Mouse (Mus musculus) right cerebral cortex, postnatal 14 days (tissue): ENCODE data around the gene Tbxa2r.

Source experiments
- DNase-seq: peaks from one replicate; pipeline ENCODE4 v3.0.0; 2022

Gene Tbxa2r

DNA sequence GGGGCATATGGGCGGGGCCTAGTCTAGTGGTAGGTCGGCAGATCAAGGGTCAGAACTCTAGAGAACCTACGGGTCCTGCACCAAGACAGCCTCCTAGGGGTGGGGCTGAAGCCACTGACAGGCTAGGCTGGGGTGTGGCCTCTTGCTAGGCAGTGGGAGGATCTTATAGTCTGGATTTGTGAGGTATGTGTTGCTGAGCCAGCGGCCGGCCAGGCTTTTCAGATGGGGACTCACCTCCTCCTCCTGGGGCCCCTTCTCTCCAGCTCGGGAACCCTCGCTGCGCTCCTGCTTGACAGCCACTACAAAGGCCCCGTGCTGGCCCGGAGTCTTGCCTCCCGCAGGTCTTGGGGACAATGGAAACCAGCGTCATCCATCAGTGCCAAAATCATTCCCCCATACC is 20.6 kb downstream of the Tbxa2r start:
- no peak for DNase-seq

DNA sequence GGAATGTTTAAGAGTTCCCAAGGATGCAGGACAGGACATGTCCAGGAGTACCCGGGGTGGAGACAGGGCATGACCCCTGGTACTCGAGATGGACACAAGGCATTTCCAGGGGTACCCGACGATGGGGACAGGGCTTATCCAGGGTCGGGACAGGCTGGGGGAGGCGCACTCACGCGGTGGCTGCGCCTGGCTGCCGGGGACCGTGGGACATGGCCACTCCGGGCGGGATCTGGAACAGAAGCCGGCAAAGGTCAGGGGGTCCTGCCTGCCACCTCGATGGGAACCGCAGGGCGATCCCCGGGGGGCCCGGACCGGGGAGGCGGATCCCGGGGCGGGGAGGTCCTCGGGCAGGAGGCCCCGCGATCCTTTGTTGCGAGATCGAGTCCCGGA is 21.4 kb downstream of the Tbxa2r start:
- no peak for DNase-seq

DNA sequence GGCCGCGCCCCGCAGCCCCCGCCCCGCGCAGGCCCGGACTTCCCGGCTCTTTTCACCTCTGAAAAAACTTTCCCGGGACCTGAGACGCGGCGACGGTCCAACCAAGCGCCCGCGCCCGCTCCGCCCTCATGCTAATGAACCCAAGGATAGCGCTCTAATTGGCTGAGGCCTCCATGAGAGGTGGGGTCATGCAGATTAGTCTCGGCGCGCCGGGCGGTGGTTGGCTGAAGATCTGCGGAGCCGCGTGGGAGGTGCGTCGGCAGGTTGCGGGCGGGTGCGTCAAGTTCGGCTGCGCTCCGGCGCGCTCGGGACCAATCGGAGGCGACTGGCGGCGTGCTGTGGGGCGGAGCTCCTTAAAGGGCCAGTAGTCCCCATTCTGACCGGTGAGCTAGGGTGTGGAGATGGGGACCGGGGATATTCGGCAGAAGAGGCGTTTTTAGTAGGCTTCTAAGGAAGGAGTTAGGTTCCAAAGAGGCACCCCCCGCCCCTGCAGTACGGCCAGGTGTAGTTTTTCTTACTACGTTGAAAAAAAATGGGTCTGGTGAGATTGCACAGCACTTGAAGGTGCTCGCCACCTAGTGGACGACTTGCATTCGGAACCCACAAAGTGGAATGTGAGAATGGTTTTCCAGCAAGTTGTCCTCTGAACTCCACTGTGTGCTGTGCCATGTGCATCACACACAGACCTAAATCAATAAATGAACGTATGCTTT is 22.0 kb downstream of the Tbxa2r start, which contains the start of gene Hmg20b:
Hmg20b (minus strand) TSS at position 130 of the 713 bp plus-strand sequence.
- peak; percentile 100 for DNase-seq

DNA sequence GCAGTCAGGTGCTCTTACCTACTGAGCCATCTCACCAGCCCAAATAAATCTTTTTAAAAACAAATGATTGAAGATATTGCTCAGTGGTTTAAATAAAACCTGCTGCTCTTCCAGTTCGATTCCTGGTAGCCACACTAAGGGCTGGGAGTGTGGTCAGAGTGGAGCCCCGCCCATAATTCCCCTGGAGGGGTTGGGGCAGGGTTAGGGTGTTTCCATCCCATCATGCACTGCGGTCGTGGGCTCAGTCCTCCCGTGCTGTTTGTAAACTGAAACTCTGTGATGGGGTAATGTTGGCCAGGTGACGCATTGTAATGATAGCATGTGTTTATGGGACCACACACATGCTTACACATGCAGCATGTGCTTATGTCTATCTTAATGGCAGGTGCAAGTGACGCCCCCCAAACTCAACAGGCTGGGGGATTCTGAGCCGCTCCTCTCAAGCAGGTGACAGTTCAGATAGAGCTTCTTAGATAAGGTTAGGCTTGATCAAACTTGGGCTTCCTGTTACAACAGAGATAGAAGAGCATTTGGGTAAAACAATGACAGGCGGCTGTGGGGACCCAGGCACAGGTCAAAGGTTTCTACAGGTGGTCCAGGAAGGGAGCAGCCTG is 23.3 kb downstream of the Tbxa2r start:
- DNase-seq, result no peak

DNA sequence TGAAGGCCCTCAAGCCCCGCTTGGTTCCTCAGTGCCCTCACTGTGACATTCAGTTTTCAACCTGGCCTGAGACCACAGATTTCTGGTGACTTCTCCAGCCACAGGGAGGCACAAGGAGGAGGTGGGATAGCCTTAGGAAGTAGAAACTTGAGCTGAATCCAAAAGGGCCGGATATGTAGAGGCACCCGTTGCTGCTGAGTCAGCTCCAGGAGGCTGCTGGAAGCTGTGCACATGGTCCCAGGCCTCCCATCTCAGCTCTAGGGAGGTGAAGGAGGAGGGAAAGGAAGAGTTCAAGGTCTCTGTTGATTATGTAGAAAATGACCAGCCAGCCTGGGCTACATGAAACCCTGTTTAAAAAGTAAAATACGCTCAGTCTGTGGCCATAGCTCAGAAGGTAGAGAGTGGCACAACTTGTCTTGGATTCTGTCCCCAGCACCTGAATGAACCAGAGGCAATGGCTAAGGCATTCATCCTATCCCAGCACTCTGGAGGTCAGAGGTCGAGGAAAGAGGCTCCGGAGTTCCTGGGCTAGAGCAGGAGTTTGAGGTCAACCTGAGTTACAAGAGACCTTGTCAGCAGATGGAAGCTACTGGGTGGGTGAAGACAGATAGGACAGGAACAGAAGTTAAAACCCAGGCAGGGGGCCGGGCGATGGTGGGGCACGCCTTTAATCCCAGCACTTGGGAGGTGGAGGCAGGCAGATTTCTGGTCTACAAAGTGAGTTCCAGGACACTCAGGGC is 26.4 kb downstream of the Tbxa2r start:
- DNase-seq, result no peak

DNA sequence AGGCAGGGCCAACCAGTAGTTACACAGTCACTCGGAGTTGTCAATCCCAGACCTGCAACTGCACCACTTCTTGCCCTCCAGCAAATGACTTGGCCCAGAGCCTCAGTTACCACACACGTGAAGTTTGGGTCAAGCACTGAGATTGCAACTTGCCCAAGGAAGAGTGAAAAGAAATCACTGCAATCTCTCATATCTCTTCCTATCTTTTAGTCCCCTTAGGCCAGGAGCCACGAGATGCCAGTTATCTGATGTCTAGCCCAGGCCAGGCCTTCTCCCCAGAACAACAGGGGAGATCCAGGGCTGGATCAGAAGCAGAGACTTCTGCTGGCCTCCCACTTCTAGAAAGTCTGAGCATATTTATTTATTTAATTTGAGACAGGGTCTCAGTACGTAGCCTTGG is 27.0 kb downstream of the Tbxa2r start:
- no peak for DNase-seq

DNA sequence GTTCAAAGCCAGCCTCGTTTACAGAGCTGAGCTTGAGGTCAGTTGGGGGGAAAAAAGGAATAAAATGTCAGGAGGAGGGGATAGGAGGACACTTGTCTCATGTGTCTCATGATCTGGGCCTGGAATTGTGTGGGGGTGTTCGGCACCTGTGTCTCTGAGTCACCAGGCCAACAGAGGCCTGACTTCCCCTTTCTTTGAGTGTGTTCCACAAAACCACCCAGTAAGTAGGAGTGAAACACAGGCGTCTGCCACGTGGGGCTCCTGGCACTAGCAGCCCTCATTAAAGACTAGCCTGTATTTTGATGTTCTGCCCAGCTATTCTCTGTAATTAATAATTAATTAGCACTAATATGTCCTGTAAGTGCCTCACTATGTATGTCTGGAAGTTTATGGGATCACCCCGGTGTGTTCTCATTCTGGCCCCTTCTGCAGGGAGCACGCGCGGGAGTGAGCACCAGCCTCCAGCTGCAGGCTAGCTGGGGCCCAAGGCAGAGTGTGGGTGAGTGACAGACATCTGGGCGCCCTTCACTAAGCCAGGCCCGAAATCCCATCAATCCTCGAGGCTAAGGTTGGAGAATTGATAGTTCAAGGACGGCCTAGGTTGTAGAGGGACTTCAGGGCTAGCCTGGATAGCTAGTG is 27.9 kb downstream of the Tbxa2r start:
- no peak for DNase-seq

DNA sequence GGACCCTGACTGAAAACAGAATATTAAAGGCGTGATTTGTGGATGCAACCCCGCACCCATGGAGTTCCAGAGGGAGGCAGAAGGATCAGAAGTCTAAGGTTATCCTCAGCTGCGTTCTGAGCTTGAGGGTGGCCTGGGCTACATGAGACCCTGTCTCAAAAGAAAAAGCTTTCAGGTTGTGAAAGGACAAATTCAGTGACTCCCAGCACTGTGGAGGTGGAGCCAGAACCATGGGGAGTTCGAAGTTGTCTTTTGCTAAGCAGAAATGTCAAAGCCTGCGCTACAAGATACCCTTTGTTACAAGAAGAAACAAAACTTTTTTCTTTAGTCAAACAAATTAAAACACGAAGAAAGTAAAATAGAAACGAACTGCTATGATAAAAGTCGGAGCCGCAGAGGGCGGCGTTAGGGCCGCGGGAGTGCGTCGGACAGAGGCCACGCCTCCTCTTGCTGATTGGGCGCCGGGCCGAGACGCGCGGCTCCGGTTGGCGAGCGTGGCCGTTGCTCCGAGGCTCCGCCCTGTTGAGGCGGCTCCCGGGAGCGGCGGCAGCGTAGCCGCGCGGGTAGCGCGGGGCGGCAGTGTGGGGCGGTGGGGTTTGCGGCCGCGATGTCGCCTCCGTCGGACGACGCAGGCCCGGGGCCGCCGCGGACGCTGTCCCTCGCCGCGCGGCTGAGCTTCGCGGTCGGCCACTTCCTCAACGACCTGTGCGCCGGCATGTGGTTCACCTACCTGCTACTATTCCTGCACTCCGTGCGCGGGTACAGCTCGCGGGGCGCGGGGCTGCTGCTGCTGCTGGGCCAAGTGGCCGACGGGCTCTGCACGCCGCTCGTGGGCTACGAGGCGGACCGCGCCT is 28.7 kb downstream of the Tbxa2r start, which contains the start of gene Mfsd12:
Mfsd12 (plus strand) TSS at position 501 of the 854 bp plus-strand sequence.
- DNase-seq, result peak; percentile 95

DNA sequence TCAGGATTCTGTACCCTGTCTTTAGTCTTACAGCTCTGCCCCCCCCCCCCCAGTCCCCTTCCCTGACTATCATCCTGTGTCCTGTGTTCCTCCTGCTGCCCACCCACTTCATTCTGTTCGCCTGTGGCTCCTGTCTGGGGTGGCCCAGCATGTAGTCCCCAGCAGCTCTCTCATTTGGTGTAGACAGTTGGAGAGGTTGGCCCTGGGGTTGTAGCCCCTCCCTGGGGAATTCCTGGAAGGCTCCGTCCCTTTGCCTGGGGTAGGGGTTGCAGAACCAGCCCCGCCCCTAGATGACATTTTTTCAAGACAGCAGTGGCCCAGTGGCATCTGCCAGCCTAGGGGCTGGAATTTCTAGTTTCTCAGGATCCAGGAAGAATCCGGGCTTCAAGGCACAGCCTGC is 29.7 kb downstream of the Tbxa2r start:
- no peak for DNase-seq

DNA sequence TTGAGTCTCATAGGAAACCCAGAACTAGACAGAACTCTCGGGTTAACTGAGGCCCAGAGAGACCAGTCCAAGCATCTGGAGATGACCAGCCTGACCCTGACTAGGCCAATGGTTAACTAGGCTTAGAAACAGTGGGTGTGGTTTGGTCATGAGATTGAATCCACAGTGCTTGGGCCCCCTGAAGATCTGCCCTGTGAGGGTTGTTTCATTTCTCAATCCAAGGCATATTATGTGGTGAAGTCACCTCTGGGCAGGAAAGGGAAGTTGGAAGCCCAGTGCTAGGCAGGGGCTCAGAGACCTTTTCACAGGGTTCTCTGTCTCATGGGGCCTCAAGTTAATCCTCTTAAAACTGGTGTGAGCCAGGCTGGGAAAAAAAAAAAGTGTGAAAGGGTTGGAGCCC is 30.3 kb downstream of the Tbxa2r start:
- no peak for DNase-seq

DNA sequence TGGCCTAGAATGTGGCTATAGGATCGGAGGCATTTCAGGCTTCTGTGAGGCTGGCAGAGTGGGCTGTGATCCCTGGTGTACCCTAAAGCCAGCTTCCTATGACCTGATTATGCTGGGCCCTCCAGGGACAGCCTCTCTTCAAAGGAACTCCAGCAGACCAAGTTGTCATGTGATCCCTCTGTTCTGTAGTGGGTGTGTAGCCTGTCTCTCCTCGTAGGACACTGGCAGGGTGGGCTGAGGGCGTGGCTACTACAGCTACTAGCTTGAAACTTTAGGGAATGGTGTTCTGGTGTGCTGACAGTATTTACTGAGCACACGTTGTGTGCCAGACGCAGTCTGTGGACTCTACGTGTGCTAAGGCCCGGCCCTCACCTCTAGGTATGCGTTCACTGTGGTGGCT is 32.2 kb downstream of the Tbxa2r start:
- no peak for DNase-seq

DNA sequence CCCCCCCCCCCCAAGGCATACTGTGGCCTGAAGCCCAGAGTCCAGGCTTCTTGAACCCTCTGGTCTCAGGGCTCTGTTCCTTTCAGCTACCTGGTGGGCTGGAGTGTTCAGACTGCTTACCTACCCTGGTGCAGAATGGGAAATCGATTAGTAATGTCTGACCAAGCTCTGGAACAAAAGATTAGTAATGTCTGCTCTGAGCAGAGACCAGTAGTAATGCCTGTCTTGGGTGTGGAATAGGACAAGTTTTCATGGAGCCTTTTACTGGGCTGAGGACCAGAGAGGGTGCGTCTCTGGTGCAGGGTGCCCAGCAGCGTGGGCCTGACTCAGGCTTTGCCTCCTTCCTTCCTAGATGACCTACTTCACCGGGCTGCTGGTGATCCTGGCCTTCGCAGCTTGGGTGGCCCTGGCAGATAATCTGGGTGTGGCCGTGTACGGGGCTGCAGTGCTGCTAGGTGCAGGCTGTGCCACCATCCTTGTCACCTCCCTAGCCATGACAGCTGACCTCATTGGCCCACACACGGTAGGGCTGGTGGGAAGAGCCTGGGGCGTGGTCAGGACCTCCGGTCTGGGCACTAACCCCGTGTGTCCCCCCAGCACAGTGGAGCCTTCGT is 33.9 kb downstream of the Tbxa2r start:
- no peak for DNase-seq

DNA sequence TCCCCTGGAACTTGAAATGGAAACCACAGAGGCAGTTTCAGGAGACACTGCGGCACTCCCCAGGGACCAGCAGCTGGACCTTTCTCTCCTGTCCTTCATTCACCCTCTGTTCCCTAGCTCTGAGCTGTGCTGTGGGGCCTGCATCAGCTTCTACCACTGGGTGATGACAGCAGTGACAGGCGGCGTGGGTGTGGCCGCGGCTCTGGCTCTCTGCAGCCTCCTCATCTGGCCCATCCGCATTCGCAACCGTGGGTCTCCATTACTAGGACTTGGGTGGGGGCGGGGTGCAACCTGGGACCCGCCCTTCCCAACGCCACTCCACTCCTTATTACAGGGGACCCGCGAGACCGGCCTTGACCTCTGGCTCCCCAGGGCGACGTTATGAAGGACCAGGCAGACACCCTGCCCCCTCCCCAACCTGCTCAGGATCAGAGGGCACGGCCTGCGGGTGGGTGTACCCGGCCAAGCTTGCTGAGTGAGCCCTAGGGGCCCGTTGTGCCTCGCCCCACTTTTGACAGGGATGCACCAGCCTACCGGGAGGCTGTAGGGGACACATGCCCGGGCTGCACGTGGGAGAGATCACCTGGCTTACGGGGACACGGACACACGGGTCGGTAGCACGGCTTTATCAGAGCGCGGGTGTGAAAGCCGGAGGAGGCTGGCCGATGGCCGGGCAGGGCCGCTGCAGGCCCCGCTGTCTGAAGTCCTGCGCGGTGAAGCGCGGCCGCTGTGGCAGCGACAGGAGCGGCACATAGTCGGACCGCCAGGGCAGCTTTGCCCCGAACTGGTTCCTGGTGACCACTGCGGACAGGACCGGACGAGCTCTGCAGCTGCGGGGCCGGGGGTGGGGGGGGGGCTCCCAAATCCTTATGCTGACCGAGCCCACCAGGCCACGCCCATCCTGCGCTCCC is 35.2 kb downstream of the Tbxa2r start:
- no peak for DNase-seq

DNA sequence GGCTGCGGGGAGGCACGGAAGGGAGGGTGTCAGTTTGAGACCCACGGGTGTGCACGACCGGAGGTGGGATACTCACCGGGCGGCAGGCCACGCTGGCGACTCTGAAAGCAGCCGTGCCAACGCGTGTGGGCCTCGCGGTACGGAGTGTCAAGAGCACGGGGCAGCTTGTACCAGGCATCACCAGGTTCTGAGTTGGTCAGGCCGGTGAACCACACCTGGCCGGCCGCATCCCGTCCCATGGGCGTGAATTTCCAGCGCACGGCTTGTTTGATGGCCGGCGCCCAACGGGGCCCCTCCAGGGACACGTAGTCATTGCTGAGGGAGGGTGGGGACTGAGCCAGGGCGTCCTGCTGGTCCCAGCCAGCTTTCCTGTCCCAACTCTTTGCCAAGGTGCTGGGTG is 36.1 kb downstream of the Tbxa2r start:
- no peak for DNase-seq

DNA sequence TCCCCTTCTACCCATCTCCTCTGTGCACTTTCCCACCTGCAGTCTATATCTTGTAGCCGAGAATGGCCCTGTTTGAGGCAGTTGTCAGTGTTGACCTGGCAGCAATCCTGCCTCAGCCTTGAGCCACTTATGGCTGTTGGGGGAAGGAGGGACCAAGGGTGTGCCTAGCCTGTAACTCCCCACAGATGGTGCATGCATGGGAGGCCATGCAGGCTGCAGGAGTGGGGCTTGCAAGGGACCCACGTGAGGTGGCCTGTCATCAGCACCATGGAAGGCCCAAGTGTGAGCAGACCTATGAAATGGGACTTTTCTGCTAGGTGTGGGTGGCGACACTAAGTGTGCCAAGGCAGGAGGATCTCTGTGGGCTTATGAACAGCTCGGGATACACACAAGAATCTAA is 36.5 kb downstream of the Tbxa2r start:
- no peak for DNase-seq

DNA sequence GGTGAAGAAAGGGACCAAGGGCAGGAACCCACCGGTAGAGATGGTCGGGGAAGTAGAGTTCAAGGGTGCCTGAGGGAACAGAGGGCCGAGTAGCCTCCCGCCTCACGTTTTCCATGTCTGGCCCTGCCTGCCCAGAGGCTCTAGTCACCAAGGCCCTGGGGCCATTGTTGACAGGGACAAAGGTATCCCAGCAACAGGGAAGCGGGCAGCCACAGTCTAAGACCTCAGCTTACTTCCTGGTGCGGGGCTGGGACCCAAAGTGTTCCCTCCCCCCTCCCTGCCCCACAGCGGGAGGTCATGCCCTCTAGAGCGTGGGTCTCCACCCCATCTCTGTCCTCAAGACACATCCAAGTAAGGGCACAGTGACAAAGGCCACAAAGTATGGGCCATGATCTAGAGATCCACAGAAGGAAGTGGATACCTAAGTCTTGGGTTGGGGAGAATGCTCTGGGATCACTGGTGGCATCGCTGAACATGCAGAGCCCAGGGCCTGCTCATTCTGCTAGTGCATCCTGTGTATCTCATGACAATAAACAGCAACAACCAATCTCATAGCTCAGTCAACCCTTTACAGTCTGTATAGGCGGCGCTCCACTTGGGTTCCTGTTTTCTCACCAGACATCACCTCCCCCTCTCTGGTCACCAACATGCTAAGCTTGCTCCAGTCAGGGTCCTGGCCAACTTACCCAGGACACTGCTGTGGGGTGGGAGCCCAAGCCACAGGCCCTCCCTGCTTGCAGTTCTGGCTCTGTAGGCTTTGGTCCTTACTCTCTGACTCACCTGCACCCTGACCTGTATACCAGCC is 37.3 kb downstream of the Tbxa2r start, which contains the start of gene 4930404N11Rik:
4930404N11Rik (minus strand) TSS at position 145 of the 805 bp plus-strand sequence.
- no peak for DNase-seq

DNA sequence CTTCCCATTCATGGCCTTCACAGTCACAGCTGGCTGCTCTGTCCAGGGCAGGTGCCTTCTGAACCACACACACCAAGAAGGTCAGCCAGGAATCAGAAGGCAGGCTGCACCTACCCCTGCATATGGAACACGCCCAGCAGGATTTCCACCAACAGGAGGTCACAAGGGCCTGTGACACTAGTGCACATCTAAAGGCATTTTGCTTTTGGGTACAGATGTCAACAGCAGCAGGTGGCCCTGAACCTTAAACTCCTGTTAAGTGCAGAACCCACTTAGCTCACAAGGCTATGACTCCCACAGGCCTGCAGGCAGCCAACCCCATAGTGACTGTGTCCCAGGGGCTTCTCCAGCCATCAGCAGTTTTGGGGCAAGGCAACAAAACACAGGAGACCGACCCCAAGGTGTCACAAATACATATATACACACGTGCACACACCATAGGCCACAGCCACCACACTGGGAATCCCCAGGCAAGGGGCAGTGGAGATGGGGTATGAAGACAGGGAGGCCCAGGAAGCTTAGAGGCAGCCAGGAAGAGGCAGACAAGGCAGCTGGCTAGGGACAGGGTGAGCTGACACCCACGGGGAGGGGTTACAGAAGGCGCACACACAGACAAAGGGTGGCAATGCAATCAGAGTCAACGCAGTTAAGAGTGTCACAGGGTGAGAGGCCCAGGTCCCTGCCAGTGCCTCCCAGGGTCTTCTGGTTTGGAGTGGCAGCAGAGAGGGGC is 38.1 kb downstream of the Tbxa2r start:
- DNase-seq, result no peak

DNA sequence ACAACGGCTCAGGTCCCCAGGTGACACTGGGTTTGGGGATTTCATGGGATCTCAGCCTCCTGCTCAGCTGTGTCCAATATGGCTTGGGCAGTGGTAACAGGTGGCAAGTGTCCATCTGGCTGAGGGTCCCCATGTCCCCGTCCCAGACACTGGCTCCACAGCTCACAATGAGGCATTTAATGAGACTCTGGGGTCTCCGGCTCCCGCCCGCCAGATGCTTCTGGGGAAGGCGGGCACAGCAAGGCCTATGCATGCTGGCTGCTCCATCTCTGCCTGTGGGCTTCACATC is 38.6 kb downstream of the Tbxa2r start:
- no peak for DNase-seq

DNA sequence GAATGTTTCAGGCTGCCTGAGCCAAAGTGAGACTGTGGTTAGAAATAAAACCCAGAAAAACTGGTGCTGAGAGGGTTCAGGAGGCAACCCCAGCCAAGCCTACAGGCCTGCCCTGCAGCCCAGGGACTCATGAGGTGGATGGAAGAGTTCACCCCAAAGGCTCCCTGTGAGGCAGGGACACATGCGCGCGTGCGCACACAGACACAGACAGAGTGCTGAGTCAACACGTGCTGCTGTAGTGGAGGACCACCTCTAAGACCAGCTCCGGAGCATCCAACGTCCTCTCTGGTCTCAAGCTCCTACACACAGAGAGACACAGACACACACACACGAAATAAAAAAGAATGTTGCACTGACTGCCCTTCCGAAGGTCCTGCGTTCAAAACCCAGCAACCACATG is 46.8 kb downstream of the Tbxa2r start:
- no peak for DNase-seq
